Mouse (Mus musculus): Measurements from ENCODE around the gene Galnt16. TPM values are rescaled to one million over a fixed set of nuclear protein-coding genes. Genes with fewer than 3 reads are reported as not detected.

The Galnt16 gene
- polyA plus RNA-seq (2012; rRNA removed) = 0.01 and 0.17 TPM in 2 replicates

GRCm38 (mm10) chr12:80517977-80518376 is at the start of gene Galnt16:
Galnt16 (plus strand) TSS chr12:80518277.

GRCm38 (mm10) chr12:80643693-80644505 is 125.8 kb downstream of the Galnt16 start, which contains the start of the genes Slc39a9 and Erh:
Slc39a9 (plus strand) TSS chr12:80643883.
Erh (minus strand) TSS chr12:80644341.

Other genes with a start within 250 kb of the Galnt16 start
- gene Dcaf5, start 81.7 kb upstream of the Galnt16 start, polyA plus RNA-seq (2012; rRNA removed) = 3.4 and 4.1 TPM in 2 replicates
- 4.5 and 4.7 TPM in 2 replicates for gene Exd2, start 55.2 kb upstream of the Galnt16 start, polyA plus RNA-seq (2012; rRNA removed)
- 9.1 and 10.7 TPM in 2 replicates for gene Slc39a9, start 125.6 kb downstream of the Galnt16 start, polyA plus RNA-seq (2012; rRNA removed)
- gene Erh, start 126.1 kb downstream of the Galnt16 start, polyA plus RNA-seq (2012; rRNA removed) = 160 and 161 TPM in 2 replicates
- gene Plekhd1, start 174.3 kb downstream of the Galnt16 start, polyA plus RNA-seq (2012; rRNA removed) = 0.16 and 0.19 TPM in 2 replicates
- gene Ccdc177, start 242.4 kb downstream of the Galnt16 start, polyA plus RNA-seq (2012; rRNA removed) = not detected in 2 replicates

All from liver, embryonic 14 days (tissue).